9 mouse cellular contexts compared by ENCODE assay signal in genomic region chr13:58593129-58593528, GRCm38 (mm10). TPM values are rescaled to one million over a fixed set of nuclear protein-coding genes. Genes with fewer than 3 reads are reported as not detected.
A peak's percentile ranks its signal among the peaks of the same experiment; 100 is the strongest.
DNase-seq lines count a peak whose midpoint lies in the region; ATAC-seq and TF ChIP-seq lines count a peak whose summit lies in the region.
"Had no signal": no experiment of that assay in that cellular context is flagged by ENCODE, and none has a peak within 500 bp of the region (broad histone marks: within the 10 kb centered on the region; RNA-seq: fewer than 3 reads in every experiment).

No protein-coding gene starts in this region.

- no peak overlapping the region for H3K4me3 ChIP-seq in kidney, adult 2 months (ENCODE audit: insufficient read depth, low read depth, low read length)
- H3K4me3 ChIP-seq in lung, postnatal 0 days (ENCODE audit: low read depth, low read length) = no peak overlapping the region
- H3K4me3 ChIP-seq: hindbrain, embryonic 15.5 days; neural tube, embryonic 13.5 days had no signal

- H3K9me3 ChIP-seq in lung, postnatal 0 days (ENCODE audit: low read length) = no peaks in the 10 kb centered on the region
- H3K9me3 ChIP-seq: hindbrain, embryonic 15.5 days; neural tube, embryonic 13.5 days had no signal

- TF ChIP-seq EP300 in lung, postnatal 0 days (IDR thresholded peaks at IDR 0.05) = no peak

- no peak overlapping the region for H3K4me2 ChIP-seq in lung, postnatal 0 days (replicated peaks; ENCODE audit: low read depth, low read length)
- H3K4me2 ChIP-seq: hindbrain, embryonic 15.5 days; neural tube, embryonic 13.5 days had no signal

- H3K27me3 ChIP-seq in kidney, adult 2 months (replicated peaks; ENCODE audit: control insufficient read depth, insufficient read depth, low read length) = no peaks in the 10 kb centered on the region
- H3K27me3 ChIP-seq in lung, postnatal 0 days (replicated peaks; ENCODE audit: insufficient read depth, low read length) = no peaks in the 10 kb centered on the region
- H3K27me3 ChIP-seq in splenic B cell, adult 2 months (ENCODE audit: control insufficient read depth, insufficient read depth, low read length, poor library complexity, severe bottlenecking) = 0 out of 2 replicates have a peak, but pooled peaks cover 1% of the 10 kb centered on the region
- H3K27me3 ChIP-seq: hindbrain, embryonic 15.5 days; neural tube, embryonic 13.5 days had no signal

- TF ChIP-seq CTCF in kidney, adult 2 months (conservative IDR thresholded peaks at IDR 0.05; ENCODE audit: insufficient read depth, insufficient read length, low read depth, low read length) = peak; percentile 36
- TF ChIP-seq CTCF in lung, postnatal 0 days (IDR thresholded peaks at IDR 0.05) = peak; percentile 66

- WGBS in kidney, adult 2 months = 35% methylated on average over 7 of the region's 7 CpGs
- 21% methylated on average over 7 of the region's 7 CpGs for WGBS in lung, postnatal 0 days

- no peaks in the 10 kb centered on the region for H3K36me3 ChIP-seq in kidney, adult 2 months (ENCODE audit: control insufficient read depth, insufficient read depth, low read length)
- H3K36me3 ChIP-seq in lung, postnatal 0 days (ENCODE audit: insufficient read depth, low read length) = no peaks in the 10 kb centered on the region
- H3K36me3 ChIP-seq in splenic B cell, adult 2 months (ENCODE audit: control insufficient read depth, insufficient read depth, low read length, poor library complexity, severe bottlenecking) = no peaks in the 10 kb centered on the region
- H3K36me3 ChIP-seq: hindbrain, embryonic 15.5 days; neural tube, embryonic 13.5 days had no signal

- H3K4me1 ChIP-seq in kidney, adult 2 months (ENCODE audit: control insufficient read depth, insufficient read depth, low read length) = no peaks in the 10 kb centered on the region
- no peaks in the 10 kb centered on the region for H3K4me1 ChIP-seq in lung, postnatal 0 days (ENCODE audit: insufficient read depth, low read depth, low read length)

- no peak overlapping the region for H3K27ac ChIP-seq in kidney, adult 2 months (ENCODE audit: insufficient read depth, low read depth, low read length)
- H3K27ac ChIP-seq in lung, postnatal 0 days (ENCODE audit: low read length) = no peak overlapping the region
- H3K27ac ChIP-seq: hindbrain, embryonic 15.5 days; neural tube, embryonic 13.5 days had no signal

- no peak overlapping the region for H3K9ac ChIP-seq in lung, postnatal 0 days (replicated peaks; ENCODE audit: low read depth)
- H3K9ac ChIP-seq: hindbrain, embryonic 15.5 days; neural tube, embryonic 13.5 days had no signal

- TF ChIP-seq POLR2A in kidney, adult 2 months (IDR thresholded peaks at IDR 0.05; ENCODE audit: low read depth, low read length) = no peak

- peak; percentile 76 for DNase-seq in urinary bladder, postnatal 14 days (ENCODE audit: low spot score)
- DNase-seq in urinary bladder, adult 2 months (ENCODE audit: low spot score) = no peak
- DNase-seq in adrenal gland, postnatal 36 days = peak; percentile 79 to 84
- peak; percentile 39 for DNase-seq in fat pad, adult 2 months (ENCODE audit: extremely low read depth, low read depth, low spot score)
- peak; percentile 60 for DNase-seq in kidney, adult 2 months
- peak; percentile 94 for DNase-seq in lung, postnatal 0 days (ENCODE audit: low spot score)
- peak; percentile 39 for DNase-seq in splenic B cell, adult 2 months (ENCODE audit: low read depth, low spot score)

- peak; percentile 91 for ATAC-seq in lung, postnatal 0 days

RNA-seq across cellular contexts. Expression of gene Slc28a3, which starts 17.5 kb away (rescaled TPM):
- polyA plus RNA-seq in urinary bladder, adult 2 months (2012; rRNA removed) = 0.06 and 0.07 TPM in 2 replicates
- total RNA-seq in adrenal gland, postnatal 36 days (2021) = not detected
- polyA plus RNA-seq in kidney, adult 2 months (2012; rRNA removed) = not detected in 2 replicates
- polyA plus RNA-seq in lung, postnatal 0 days (2015; fragmentation: Nextera tagmentation; extraction: Ambion mirVana) = 0.05 and 0.18 TPM in 2 replicates
